Mouse (Mus musculus): ENCODE measurements around the gene Heatr6. TPM values are rescaled to one million over a fixed set of nuclear protein-coding genes. Genes with fewer than 3 reads are reported as not detected.

Gene Heatr6
- polyA plus RNA-seq, 1 experiment from 2014 or later = 41.7 TPM

GRCm38 (mm10) chr11:83731116-83731515 is 22.4 kb upstream of the Heatr6 start:
- no peaks in the 10 kb centered on the region for H3K27me3 ChIP-seq (ENCODE audit: control insufficient read depth, insufficient read depth, low read length)
- H3K4me2 ChIP-seq (ENCODE audit: low read depth, low read length) = no peak overlapping the region
- no peaks in the 10 kb centered on the region for H3K36me3 ChIP-seq (ENCODE audit: control insufficient read depth, insufficient read depth, low read length)
- H3K27ac ChIP-seq (ENCODE audit: low read depth, low read length) = no peak overlapping the region
- H3K4me1 ChIP-seq (ENCODE audit: control insufficient read depth, insufficient read depth, low read length) = no peaks in the 10 kb centered on the region
- 100% methylated on average over 1 of the region's 1 CpGs for WGBS
- ATAC-seq (ENCODE audit: low read depth) = no peak
- H3K4me3 ChIP-seq (ENCODE audit: low read depth, low read length) = no peak overlapping the region
- H3K9ac ChIP-seq (replicated peaks; ENCODE audit: low read depth, low read length) = no peak overlapping the region
- no peaks in the 10 kb centered on the region for H3K9me3 ChIP-seq (ENCODE audit: control insufficient read depth, low read length)

GRCm38 (mm10) chr11:83733071-83733640 is 20.3 kb upstream of the Heatr6 start:
- H3K4me2 ChIP-seq (ENCODE audit: low read depth, low read length) = no peak overlapping the region
- no peaks in the 10 kb centered on the region for H3K4me1 ChIP-seq (ENCODE audit: control insufficient read depth, insufficient read depth, low read length)
- H3K36me3 ChIP-seq (ENCODE audit: control insufficient read depth, insufficient read depth, low read length) = no peaks in the 10 kb centered on the region
- no peak for ATAC-seq (ENCODE audit: low read depth)
- no peaks in the 10 kb centered on the region for H3K9me3 ChIP-seq (ENCODE audit: control insufficient read depth, low read length)
- H3K4me3 ChIP-seq (ENCODE audit: low read depth, low read length) = no peak overlapping the region
- H3K9ac ChIP-seq (replicated peaks; ENCODE audit: low read depth, low read length) = no peak overlapping the region
- H3K27me3 ChIP-seq (ENCODE audit: control insufficient read depth, insufficient read depth, low read length) = no peaks in the 10 kb centered on the region
- no peak overlapping the region for H3K27ac ChIP-seq (ENCODE audit: low read depth, low read length)
- WGBS = 87% methylated on average over 5 of the region's 5 CpGs

DNA sequence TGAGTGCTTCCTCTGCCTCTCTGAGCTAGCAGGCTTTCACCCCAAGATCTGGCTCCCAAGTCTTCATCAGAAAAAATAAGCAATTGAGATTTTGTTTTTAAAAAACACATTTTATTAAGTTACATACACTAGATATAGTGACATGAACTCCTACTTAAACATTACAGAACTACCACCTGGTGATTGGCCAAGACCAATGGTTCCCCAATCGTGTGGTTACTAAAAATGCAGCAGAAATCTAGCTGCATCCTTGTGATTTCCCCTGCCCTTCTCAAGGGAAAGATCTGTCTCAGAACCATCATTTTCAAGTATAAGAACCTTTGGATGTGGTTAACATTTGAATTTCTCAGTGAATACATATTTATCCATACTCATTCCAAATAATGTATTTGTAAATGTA is 19.3 kb upstream of the Heatr6 start:
- 85% methylated on average over 1 of the region's 1 CpGs for WGBS
- Histone ChIP-seq H3K4me3 (ENCODE audit: low read depth, low read length) (no peak overlapping the region), H3K9ac (replicated peaks; ENCODE audit: low read depth, low read length) (no peak overlapping the region)

GRCm38 (mm10) chr11:83735881-83736280 is 17.6 kb upstream of the Heatr6 start:
- H3K27me3 ChIP-seq (ENCODE audit: control insufficient read depth, insufficient read depth, low read length) = no peaks in the 10 kb centered on the region
- H3K9ac ChIP-seq (replicated peaks; ENCODE audit: low read depth, low read length) = no peak overlapping the region
- H3K27ac ChIP-seq (ENCODE audit: low read depth, low read length) = no peak overlapping the region
- no peaks in the 10 kb centered on the region for H3K4me1 ChIP-seq (ENCODE audit: control insufficient read depth, insufficient read depth, low read length)
- WGBS = 87% methylated on average over 2 of the region's 2 CpGs
- no peak overlapping the region for H3K4me3 ChIP-seq (ENCODE audit: low read depth, low read length)
- H3K4me2 ChIP-seq (ENCODE audit: low read depth, low read length) = no peak overlapping the region
- H3K9me3 ChIP-seq (ENCODE audit: control insufficient read depth, low read length) = no peaks in the 10 kb centered on the region
- H3K36me3 ChIP-seq (ENCODE audit: control insufficient read depth, insufficient read depth, low read length) = no peaks in the 10 kb centered on the region
- ATAC-seq (ENCODE audit: low read depth) = no peak

More for the DNA sequence above, 19.3 kb upstream of the Heatr6 start:
- Histone ChIP-seq H3K4me1 (ENCODE audit: control insufficient read depth, insufficient read depth, low read length) (no peaks in the 10 kb centered on the region), H3K9me3 (ENCODE audit: control insufficient read depth, low read length) (no peaks in the 10 kb centered on the region), H3K4me2 (ENCODE audit: low read depth, low read length) (no peak overlapping the region), H3K27me3 (ENCODE audit: control insufficient read depth, insufficient read depth, low read length) (no peaks in the 10 kb centered on the region), H3K36me3 (ENCODE audit: control insufficient read depth, insufficient read depth, low read length) (no peaks in the 10 kb centered on the region), H3K27ac (ENCODE audit: low read depth, low read length) (no peak overlapping the region)
- no peak for ATAC-seq (ENCODE audit: low read depth)

GRCm38 (mm10) chr11:83737109-83737558 is 16.4 kb upstream of the Heatr6 start:
- WGBS = 80% methylated on average over 3 of the region's 3 CpGs
- Histone ChIP-seq H3K4me3 (ENCODE audit: low read depth, low read length) (no peak overlapping the region), H3K27ac (ENCODE audit: low read depth, low read length) (no peak overlapping the region), H3K27me3 (ENCODE audit: control insufficient read depth, insufficient read depth, low read length) (no peaks in the 10 kb centered on the region), H3K4me2 (ENCODE audit: low read depth, low read length) (no peak overlapping the region), H3K9me3 (ENCODE audit: control insufficient read depth, low read length) (no peaks in the 10 kb centered on the region), H3K36me3 (ENCODE audit: control insufficient read depth, insufficient read depth, low read length) (no peaks in the 10 kb centered on the region), H3K4me1 (ENCODE audit: control insufficient read depth, insufficient read depth, low read length) (no peaks in the 10 kb centered on the region), H3K9ac (replicated peaks; ENCODE audit: low read depth, low read length) (no peak overlapping the region)
- ATAC-seq (ENCODE audit: low read depth) = no peak

DNA sequence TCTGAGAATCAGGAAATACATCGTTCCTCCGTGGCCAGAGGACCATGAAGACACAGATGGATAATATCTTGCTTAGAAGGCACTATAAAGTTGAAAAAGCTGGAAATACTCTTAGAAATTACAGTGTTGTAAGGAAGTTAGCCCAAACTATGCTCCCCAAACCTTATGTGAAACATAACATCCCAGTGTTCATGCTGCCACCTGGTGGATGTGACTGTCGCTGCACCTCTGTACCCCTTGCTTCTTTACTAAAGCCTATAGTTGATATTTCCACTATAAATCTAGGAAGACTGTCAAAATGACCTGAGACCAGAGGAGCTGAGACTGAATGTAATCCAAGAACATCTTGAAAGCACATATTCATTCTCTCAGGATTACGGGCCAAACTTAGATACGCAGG is 14.3 kb upstream of the Heatr6 start:
- Histone ChIP-seq H3K9ac (replicated peaks; ENCODE audit: low read depth, low read length) (no peak overlapping the region), H3K27ac (ENCODE audit: low read depth, low read length) (no peak overlapping the region), H3K4me2 (ENCODE audit: low read depth, low read length) (no peak overlapping the region), H3K4me3 (ENCODE audit: low read depth, low read length) (no peak overlapping the region), H3K36me3 (ENCODE audit: control insufficient read depth, insufficient read depth, low read length) (no peaks in the 10 kb centered on the region), H3K4me1 (ENCODE audit: control insufficient read depth, insufficient read depth, low read length) (no peaks in the 10 kb centered on the region), H3K27me3 (ENCODE audit: control insufficient read depth, insufficient read depth, low read length) (no peaks in the 10 kb centered on the region), H3K9me3 (ENCODE audit: control insufficient read depth, low read length) (no peaks in the 10 kb centered on the region)
- WGBS = 22% methylated on average over 5 of the region's 5 CpGs
- no peak for ATAC-seq (ENCODE audit: low read depth)

- Histone ChIP-seq H3K27me3 (ENCODE audit: control insufficient read depth, insufficient read depth, low read length) (no peaks in the 10 kb centered on the region), H3K27ac (ENCODE audit: low read depth, low read length) (no peak overlapping the region), H3K36me3 (ENCODE audit: control insufficient read depth, insufficient read depth, low read length) (no peaks in the 10 kb centered on the region), H3K9ac (replicated peaks; ENCODE audit: low read depth, low read length) (no peak overlapping the region), H3K4me3 (ENCODE audit: low read depth, low read length) (no peak overlapping the region), H3K9me3 (ENCODE audit: control insufficient read depth, low read length) (no peaks in the 10 kb centered on the region), H3K4me1 (ENCODE audit: control insufficient read depth, insufficient read depth, low read length) (no peaks in the 10 kb centered on the region), H3K4me2 (ENCODE audit: low read depth, low read length) (no peak overlapping the region)
- 88% methylated on average over 4 of the region's 4 CpGs for WGBS
- ATAC-seq (ENCODE audit: low read depth) = no peak
Measured at GRCm38 (mm10) chr11:83740443-83740991, 13.0 kb upstream of the Heatr6 start.

DNA sequence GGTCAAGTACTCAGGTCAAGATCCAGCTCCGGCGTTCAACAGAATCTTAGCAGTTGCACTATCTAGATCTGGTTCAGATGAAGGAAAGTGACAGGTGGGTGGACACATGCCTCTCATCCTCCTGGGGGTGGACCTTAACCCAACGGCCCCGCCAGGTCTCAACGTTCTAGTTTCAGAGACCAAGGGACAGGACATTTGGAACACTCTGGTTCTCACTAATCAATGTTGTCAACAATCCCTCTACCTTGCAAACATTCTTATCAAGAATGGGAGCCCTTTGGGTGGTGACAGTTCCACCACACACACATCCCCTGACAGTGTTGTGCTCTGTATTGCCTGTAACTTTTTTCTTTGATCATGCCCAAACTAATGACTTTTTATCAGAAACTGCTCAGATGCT is 11.7 kb upstream of the Heatr6 start:
- H3K9ac ChIP-seq (replicated peaks; ENCODE audit: low read depth, low read length) = no peak overlapping the region
- no peak for ATAC-seq (ENCODE audit: low read depth)
- H3K4me3 ChIP-seq (ENCODE audit: low read depth, low read length) = no peak overlapping the region
- H3K4me1 ChIP-seq (ENCODE audit: control insufficient read depth, insufficient read depth, low read length) = no peaks in the 10 kb centered on the region
- H3K9me3 ChIP-seq (ENCODE audit: control insufficient read depth, low read length) = no peaks in the 10 kb centered on the region
- H3K36me3 ChIP-seq (ENCODE audit: control insufficient read depth, insufficient read depth, low read length) = no peaks in the 10 kb centered on the region
- H3K4me2 ChIP-seq (ENCODE audit: low read depth, low read length) = no peak overlapping the region
- WGBS = 81% methylated on average over 5 of the region's 5 CpGs
- H3K27me3 ChIP-seq (ENCODE audit: control insufficient read depth, insufficient read depth, low read length) = no peaks in the 10 kb centered on the region
- H3K27ac ChIP-seq (ENCODE audit: low read depth, low read length) = no peak overlapping the region

DNA sequence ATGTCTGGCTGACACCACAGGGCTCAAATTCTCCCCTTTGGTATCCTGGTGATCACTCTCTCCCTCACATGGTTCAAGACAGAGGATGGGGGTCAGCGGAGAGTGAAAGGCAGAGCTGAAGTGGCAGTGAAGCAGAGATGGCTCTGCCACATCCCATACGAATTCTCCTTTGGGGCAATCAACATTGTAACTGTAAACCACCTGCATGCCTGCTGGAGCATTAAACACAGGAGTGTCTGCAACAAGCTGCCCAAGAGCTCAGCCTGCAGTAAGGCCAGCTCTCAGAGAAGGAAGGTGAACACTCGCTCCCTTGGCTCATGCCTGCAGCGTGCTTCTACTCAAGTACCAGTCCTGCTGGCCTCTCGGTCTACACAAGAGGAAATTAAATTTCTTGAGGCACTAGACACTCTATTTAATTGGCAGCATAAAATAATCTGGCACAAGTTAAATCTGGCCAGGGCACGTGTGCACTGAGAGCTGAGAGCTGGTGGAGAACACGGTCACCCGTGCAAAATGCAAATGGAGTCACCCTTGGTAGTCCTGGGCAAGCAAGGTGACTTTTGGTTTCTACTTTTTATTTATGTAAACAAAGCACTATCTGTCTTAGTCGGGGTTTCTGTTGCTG is 10.7 kb upstream of the Heatr6 start:
- H3K4me3 ChIP-seq (ENCODE audit: low read depth, low read length) = no peak overlapping the region
- H3K27me3 ChIP-seq (ENCODE audit: control insufficient read depth, insufficient read depth, low read length) = no peaks in the 10 kb centered on the region
- H3K9me3 ChIP-seq (ENCODE audit: control insufficient read depth, low read length) = no peaks in the 10 kb centered on the region
- H3K4me2 ChIP-seq (ENCODE audit: low read depth, low read length) = no peak overlapping the region
- no peak for ATAC-seq (ENCODE audit: low read depth)
- H3K9ac ChIP-seq (replicated peaks; ENCODE audit: low read depth, low read length) = no peak overlapping the region
- 71% methylated on average over 9 of the region's 9 CpGs for WGBS
- H3K36me3 ChIP-seq (ENCODE audit: control insufficient read depth, insufficient read depth, low read length) = no peaks in the 10 kb centered on the region
- H3K4me1 ChIP-seq (ENCODE audit: control insufficient read depth, insufficient read depth, low read length) = no peaks in the 10 kb centered on the region
- H3K27ac ChIP-seq (ENCODE audit: low read depth, low read length) = no peak overlapping the region
